Mouse (Mus musculus) left cerebral cortex, postnatal 4 days (tissue): ENCODE data around the gene Usp43. TPM values are rescaled to one million over a fixed set of nuclear protein-coding genes. Genes with fewer than 3 reads are reported as not detected.

ENCODE experiments used
- DNase-seq: peaks from one replicate; pipeline ENCODE4 v3.0.0-alpha.2; 2022
- intact Hi-C: fragments of 180-260 bp; cut with DNase I; formaldehyde crosslinking; loops from one replicate; pipeline ENCODE4 v1.15.1; 2025
- total RNA-seq, 2 experiments: library from RNA; stranded (reverse); gene quantifications; 2 replicates each; pipeline ENCODE4 v1.2.3; 2021

The Usp43 gene
- total RNA-seq, 2 experiments from 2014 or later, result 32.2 to 33.3 TPM

- DNase-seq, result no peak
- intact Hi-C loops, result no loop called here
These were observed 10.9 kb downstream of the Usp43 start for GRCm38 (mm10) chr11:67911074-67911473.

- no peak for DNase-seq
- intact Hi-C loops, result no loop called here
These were observed 18.2 kb downstream of the Usp43 start for GRCm38 (mm10) chr11:67903756-67904155.

- DNase-seq, result peak; percentile 56
- intact Hi-C loops, result no loop called here
These were observed 24.8 kb downstream of the Usp43 start for GRCm38 (mm10) chr11:67897064-67897560.

- intact Hi-C loops, result no loop called here
- DNase-seq, result peak; percentile 13
These were observed 26.3 kb downstream of the Usp43 start for GRCm38 (mm10) chr11:67895641-67896040.

GRCm38 (mm10) chr11:67888521-67888920, 33.4 kb downstream of the Usp43 start:
- intact Hi-C loops, result loop anchor here (10.0 kb wide), 1 partner anchor 64 kb away; no protein-coding TSS in a partner anchor
- DNase-seq, result no peak

GRCm38 (mm10) chr11:67885921-67886320, 36.0 kb downstream of the Usp43 start:
- DNase-seq, result no peak
- intact Hi-C loops, result loop anchor here (10.0 kb wide), 1 partner anchor 61 kb away; no protein-coding TSS in a partner anchor

GRCm38 (mm10) chr11:67865521-67866197, 56.3 kb downstream of the Usp43 start:
- DNase-seq, result no peak
- intact Hi-C loops, result no loop called here

GRCm38 (mm10) chr11:67865100-67865499, 56.9 kb downstream of the Usp43 start:
- intact Hi-C loops, result no loop called here
- no peak for DNase-seq

GRCm38 (mm10) chr11:67861399-67861838, 60.5 kb downstream of the Usp43 start:
- intact Hi-C loops, result no loop called here
- no peak for DNase-seq

GRCm38 (mm10) chr11:67860743-67861398, 61.1 kb downstream of the Usp43 start:
- intact Hi-C loops, result no loop called here
- no peak for DNase-seq

- DNase-seq, result no peak
- intact Hi-C loops, result no loop called here
These were observed 63.4 kb downstream of the Usp43 start for GRCm38 (mm10) chr11:67858518-67858917.

GRCm38 (mm10) chr11:67855035-67855434, 66.9 kb downstream of the Usp43 start:
- intact Hi-C loops, result no loop called here
- DNase-seq, result peak; percentile 30

- intact Hi-C loops, result no loop called here
- DNase-seq, result no peak
These were observed 68.0 kb downstream of the Usp43 start for GRCm38 (mm10) chr11:67853996-67854395.

- intact Hi-C loops, result no loop called here
- no peak for DNase-seq
These were observed 70.2 kb downstream of the Usp43 start for GRCm38 (mm10) chr11:67851770-67852169.

- DNase-seq, result no peak
- intact Hi-C loops, result no loop called here
These were observed 76.8 kb downstream of the Usp43 start for GRCm38 (mm10) chr11:67845193-67845592.

GRCm38 (mm10) chr11:67839810-67840209, 82.1 kb downstream of the Usp43 start:
- no peak for DNase-seq
- intact Hi-C loops, result no loop called here

GRCm38 (mm10) chr11:67835408-67836078, 86.4 kb downstream of the Usp43 start:
- intact Hi-C loops, result no loop called here
- DNase-seq, result no peak

- intact Hi-C loops, result no loop called here
- DNase-seq, result peak; percentile 24
These were observed 90.1 kb downstream of the Usp43 start for GRCm38 (mm10) chr11:67831820-67832219.

- no peak for DNase-seq
- intact Hi-C loops, result loop anchor here (10.0 kb wide), 1 partner anchor 55 kb away; no protein-coding TSS in a partner anchor
These were observed 92.4 kb downstream of the Usp43 start for GRCm38 (mm10) chr11:67829530-67829929.

- intact Hi-C loops, result loop anchor here (10.0 kb wide), 1 partner anchor 56 kb away; no protein-coding TSS in a partner anchor
These were observed 93.4 kb downstream of the Usp43 start for GRCm38 (mm10) chr11:67828360-67829059.

GRCm38 (mm10) chr11:67821560-67821959, 100.4 kb downstream of the Usp43 start:
- intact Hi-C loops, result loop anchor here (5.0 to 10.0 kb wide), 2 partner anchors 63 to 101 kb away; partner anchors contain the start of gene Usp43

More at GRCm38 (mm10) chr11:67828360-67829059, 93.4 kb downstream of the Usp43 start:
- DNase-seq, result no peak

More at GRCm38 (mm10) chr11:67821560-67821959, 100.4 kb downstream of the Usp43 start:
- DNase-seq, result peak; percentile 29
